Mouse (Mus musculus): ENCODE data around the gene Kif12. TPM values are rescaled to one million over a fixed set of nuclear protein-coding genes. Genes with fewer than 3 reads are reported as not detected.

Kif12 gene
- polyA plus RNA-seq, 1 experiment, result not detected

DNA sequence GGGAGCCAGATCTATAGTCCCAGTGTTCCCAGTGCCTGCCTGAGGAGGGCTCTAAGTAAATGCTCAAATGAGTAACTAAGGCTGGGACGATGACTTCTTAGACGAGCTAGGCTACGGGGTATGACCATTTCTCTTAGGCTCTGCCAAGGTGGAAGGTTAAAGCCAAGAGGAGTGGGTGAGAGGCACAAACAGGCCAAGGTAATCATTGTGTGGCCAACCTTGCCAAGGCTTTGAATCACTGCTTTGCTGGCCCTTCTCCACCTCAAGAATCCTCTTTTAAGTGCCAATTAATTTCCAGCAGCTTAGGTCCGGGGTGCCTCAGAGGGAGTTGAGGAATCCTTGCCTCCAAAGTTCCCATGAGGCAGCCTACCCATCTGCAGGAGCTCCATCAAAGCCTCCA lies 1.9 kb downstream of the Kif12 start:
- no peak for TF ChIP-seq POLR2A (IDR thresholded peaks at IDR 0.05; ENCODE audit: insufficient read depth, low read depth, low read length)
- no peak for TF ChIP-seq CTCF (IDR thresholded peaks at IDR 0.05; ENCODE audit: insufficient read depth, low read depth, low read length)
- no peak overlapping the region for H3K27ac ChIP-seq (ENCODE audit: insufficient read depth, low read depth, low read length)
- H3K4me1 ChIP-seq (ENCODE audit: control insufficient read depth, insufficient read depth, low read length), result no peaks in the 10 kb centered on the region
- 83% methylated on average over 4 of the region's 4 CpGs for WGBS
- H3K4me3 ChIP-seq (ENCODE audit: insufficient read depth, low read depth, low read length), result no peak overlapping the region

DNA sequence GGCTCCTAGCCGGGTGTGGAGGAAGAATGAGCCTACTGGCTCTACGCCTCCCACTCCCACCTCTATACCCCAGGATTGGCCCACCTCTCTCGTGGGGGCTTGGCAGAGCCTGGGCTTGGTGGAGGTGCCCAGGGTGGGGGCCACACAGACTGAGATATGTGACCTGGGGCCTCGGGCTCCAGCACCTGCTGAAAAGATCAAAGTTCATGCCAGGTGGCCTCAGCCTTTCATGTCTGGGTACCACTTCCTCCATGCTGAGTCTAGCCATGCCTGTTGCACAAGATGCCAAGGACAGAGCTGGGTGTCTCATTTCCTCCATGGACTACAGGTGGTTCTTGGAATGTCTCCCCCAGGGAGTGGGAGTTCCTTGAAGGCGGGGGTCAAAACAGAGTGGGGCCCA lies 5.6 kb downstream of the Kif12 start:
- 91% methylated on average over 5 of the region's 5 CpGs for WGBS
- TF ChIP-seq POLR2A (IDR thresholded peaks at IDR 0.05; ENCODE audit: insufficient read depth, low read depth, low read length) (no peak), CTCF (IDR thresholded peaks at IDR 0.05; ENCODE audit: insufficient read depth, low read depth, low read length) (no peak)
- H3K27ac ChIP-seq (ENCODE audit: insufficient read depth, low read depth, low read length), result no peak overlapping the region
- H3K4me3 ChIP-seq (ENCODE audit: insufficient read depth, low read depth, low read length), result no peak overlapping the region
- H3K4me1 ChIP-seq (ENCODE audit: control insufficient read depth, insufficient read depth, low read length), result no peaks in the 10 kb centered on the region

DNA sequence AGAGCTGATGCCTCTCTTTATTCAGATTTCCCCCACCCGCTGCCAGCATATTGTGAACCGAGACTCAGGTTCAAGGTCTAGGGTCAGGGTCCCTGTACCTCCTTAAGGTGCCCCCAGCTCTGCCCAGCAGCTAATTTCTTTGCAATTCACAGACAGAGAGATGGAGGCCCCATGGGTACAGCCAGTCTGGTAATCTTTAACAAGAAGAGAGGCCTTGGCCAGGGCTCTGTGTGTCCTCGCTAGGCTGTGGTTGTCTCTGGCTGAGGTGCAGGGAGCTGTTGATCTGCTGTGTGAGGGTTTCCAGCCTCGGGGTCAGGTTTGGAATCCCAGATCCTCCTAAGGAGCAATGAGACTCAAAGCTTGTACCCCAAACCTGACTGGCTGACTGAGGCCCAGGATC lies 6.3 kb downstream of the Kif12 start:
- Histone ChIP-seq H3K4me3 (ENCODE audit: insufficient read depth, low read depth, low read length) (no peak overlapping the region), H3K4me1 (ENCODE audit: control insufficient read depth, insufficient read depth, low read length) (no peaks in the 10 kb centered on the region), H3K27ac (ENCODE audit: insufficient read depth, low read depth, low read length) (no peak overlapping the region)
- TF ChIP-seq POLR2A (IDR thresholded peaks at IDR 0.05; ENCODE audit: insufficient read depth, low read depth, low read length), result no peak
- TF ChIP-seq CTCF (IDR thresholded peaks at IDR 0.05; ENCODE audit: insufficient read depth, low read depth, low read length), result no peak
- 93% methylated on average over 4 of the region's 4 CpGs for WGBS

DNA sequence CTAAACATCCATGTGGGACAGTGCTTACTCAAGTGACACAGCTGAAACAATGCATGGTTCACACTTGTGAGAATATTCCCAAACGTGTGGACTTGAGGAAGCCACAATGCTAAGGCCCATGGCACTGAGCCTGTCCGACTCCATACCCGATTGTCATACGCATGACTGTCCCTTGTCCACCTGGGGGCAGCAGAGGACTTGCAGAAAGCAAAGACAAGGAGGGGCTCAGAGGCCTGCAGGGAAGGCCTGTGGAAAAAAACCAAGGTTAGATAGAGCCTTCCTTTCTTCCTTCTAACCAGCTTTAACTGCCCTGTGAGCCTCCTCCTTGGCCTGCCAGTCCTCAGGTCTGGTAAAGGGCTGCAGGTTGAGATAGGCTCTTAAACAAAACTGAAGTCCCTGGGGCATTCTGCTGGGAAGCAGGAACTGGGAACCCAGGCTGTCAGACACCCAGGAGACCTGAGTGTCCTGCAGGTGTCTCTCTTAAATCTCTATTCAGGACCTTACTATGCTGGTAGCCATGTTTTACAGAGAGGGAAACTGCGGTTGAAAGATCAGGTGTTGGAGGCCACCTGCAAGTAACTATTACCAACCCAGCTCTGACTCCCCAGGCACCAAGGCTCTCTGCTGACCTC lies 12.9 kb downstream of the Kif12 start:
- WGBS, result 20% methylated on average over 5 of the region's 5 CpGs
- Histone ChIP-seq H3K4me1 (ENCODE audit: control insufficient read depth, insufficient read depth, low read length) (no peaks in the 10 kb centered on the region), H3K27ac (ENCODE audit: insufficient read depth, low read depth, low read length) (no peak overlapping the region), H3K4me3 (ENCODE audit: insufficient read depth, low read depth, low read length) (no peak overlapping the region)
- peak; percentile 54 for TF ChIP-seq CTCF (IDR thresholded peaks at IDR 0.05; ENCODE audit: insufficient read depth, low read depth, low read length)
- TF ChIP-seq POLR2A (IDR thresholded peaks at IDR 0.05; ENCODE audit: insufficient read depth, low read depth, low read length), result no peak

DNA sequence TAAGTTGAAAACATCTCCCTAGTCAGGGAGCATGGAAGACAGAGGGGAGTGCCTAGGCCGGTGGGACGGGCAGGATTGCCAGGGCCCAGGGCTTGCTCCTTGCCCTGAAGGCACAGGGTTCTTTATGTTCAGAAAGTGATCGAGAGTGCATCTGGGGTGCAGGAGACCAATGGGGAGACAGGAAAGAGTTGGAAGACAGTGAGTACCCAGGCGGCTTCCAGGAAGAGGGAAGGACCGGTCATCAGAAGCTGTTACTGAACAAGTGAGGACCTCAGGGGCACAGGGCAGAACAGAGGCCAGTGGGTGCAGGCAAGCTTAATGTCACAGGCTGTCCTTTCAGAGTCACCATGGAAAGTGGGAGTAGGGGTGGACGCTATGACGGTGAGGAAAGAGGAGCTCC lies 13.7 kb downstream of the Kif12 start:
- Histone ChIP-seq H3K4me3 (ENCODE audit: insufficient read depth, low read depth, low read length) (no peak overlapping the region), H3K4me1 (ENCODE audit: control insufficient read depth, insufficient read depth, low read length) (no peaks in the 10 kb centered on the region), H3K27ac (ENCODE audit: insufficient read depth, low read depth, low read length) (no peak overlapping the region)
- WGBS, result 90% methylated on average over 7 of the region's 7 CpGs
- TF ChIP-seq POLR2A (IDR thresholded peaks at IDR 0.05; ENCODE audit: insufficient read depth, low read depth, low read length) (no peak), CTCF (IDR thresholded peaks at IDR 0.05; ENCODE audit: insufficient read depth, low read depth, low read length) (no peak)

DNA sequence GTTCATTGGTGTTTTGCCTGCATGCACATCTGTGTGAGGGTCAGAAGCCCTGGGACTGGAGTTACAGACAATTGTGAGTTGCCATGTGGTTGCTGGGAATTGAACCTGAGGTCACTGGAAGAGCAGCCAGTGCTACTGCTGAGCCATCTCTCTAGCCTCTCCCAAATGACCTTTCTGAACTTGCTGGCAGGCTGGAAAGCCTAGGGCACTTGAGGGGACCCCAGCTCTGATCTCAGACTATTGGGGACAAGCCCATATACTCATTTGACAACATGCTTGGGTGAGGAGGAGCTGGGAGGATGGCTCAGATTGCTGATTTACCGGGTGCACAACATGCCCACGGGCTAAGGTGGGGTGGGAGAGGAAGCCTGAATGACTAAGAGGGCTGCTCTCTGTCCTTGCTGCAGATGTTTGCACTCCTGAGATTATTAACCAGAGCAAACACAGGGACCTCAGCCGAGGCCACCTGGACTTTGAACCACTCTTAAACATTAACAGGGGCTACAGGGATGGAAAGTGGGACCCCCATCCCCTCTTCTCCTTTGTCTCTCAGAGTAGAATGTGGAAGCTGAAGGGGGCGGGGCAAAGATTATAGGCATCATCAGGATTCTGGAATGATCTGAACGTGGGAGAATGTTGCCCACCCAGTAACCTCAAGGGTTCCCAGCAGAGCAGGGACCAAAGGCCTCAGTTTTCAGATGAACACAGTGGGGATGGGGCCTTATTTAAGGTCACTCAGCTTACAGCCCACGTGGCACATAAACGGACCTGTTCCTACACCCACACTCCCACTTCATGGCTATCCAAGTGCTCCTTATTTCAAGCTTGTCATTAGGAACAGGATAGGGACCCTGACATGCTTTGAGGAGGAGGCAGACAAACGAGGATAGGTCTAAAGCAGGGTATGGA lies 15.0 kb downstream of the Kif12 start:
- no peak overlapping the region for H3K27ac ChIP-seq (ENCODE audit: insufficient read depth, low read depth, low read length)
- 73% methylated on average over 8 of the region's 8 CpGs for WGBS
- TF ChIP-seq CTCF (IDR thresholded peaks at IDR 0.05; ENCODE audit: insufficient read depth, low read depth, low read length) (no peak), POLR2A (IDR thresholded peaks at IDR 0.05; ENCODE audit: insufficient read depth, low read depth, low read length) (no peak)
- no peak overlapping the region for H3K4me3 ChIP-seq (ENCODE audit: insufficient read depth, low read depth, low read length)
- no peaks in the 10 kb centered on the region for H3K4me1 ChIP-seq (ENCODE audit: control insufficient read depth, insufficient read depth, low read length)

DNA sequence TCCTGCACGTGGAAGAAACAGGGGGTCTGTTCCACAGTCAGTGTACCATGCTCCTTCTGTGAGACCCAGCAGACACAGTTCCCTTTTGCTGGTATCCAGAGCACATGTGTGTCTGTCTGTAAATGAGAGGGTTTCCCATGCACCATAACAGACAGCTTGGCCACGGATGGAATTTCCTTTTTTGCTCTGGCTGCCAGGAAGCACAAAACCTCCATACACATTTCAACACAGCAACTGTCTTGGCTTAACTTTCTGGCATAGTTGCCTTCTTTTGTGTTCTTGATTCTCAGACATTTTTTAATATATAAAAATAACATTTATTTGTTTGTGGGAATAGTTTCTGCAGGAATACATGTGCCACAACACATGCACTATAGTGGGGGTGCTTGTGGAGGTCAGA lies 16.3 kb downstream of the Kif12 start:
- no peak for TF ChIP-seq CTCF (IDR thresholded peaks at IDR 0.05; ENCODE audit: insufficient read depth, low read depth, low read length)
- TF ChIP-seq POLR2A (IDR thresholded peaks at IDR 0.05; ENCODE audit: insufficient read depth, low read depth, low read length), result no peak
- no peak overlapping the region for H3K4me3 ChIP-seq (ENCODE audit: insufficient read depth, low read depth, low read length)
- no peak overlapping the region for H3K27ac ChIP-seq (ENCODE audit: insufficient read depth, low read depth, low read length)
- whole genome bisulfite sequencing, result 65% methylated on average over 2 of the region's 2 CpGs
- no peaks in the 10 kb centered on the region for H3K4me1 ChIP-seq (ENCODE audit: control insufficient read depth, insufficient read depth, low read length)

DNA sequence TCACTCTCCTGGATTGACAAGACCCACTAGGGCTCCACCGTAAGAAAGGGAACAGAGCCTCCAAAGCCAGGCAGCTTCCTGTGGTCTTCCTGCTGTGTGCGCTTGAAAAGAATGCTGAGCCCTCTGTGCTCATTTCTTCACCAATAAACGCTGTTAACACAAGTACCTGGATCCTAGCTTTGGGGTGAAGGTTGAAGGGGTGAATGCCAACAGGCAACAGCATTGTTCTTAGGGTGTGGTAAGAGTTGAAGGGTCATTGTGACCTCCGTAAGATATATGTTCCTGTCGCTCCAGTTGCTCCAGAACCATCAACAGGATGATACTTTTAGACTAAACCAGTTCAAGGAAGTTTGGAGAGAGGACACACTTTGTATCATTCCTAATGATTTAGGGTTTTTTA lies 17.2 kb downstream of the Kif12 start, which contains the start of gene Ambp:
Gene Ambp, minus strand, starts transcription at position 101 of the 400 bp plus-strand sequence.
- 71% methylated on average over 5 of the region's 5 CpGs for WGBS
- no peak for TF ChIP-seq POLR2A (IDR thresholded peaks at IDR 0.05; ENCODE audit: insufficient read depth, low read depth, low read length)
- TF ChIP-seq CTCF (IDR thresholded peaks at IDR 0.05; ENCODE audit: insufficient read depth, low read depth, low read length), result no peak

DNA sequence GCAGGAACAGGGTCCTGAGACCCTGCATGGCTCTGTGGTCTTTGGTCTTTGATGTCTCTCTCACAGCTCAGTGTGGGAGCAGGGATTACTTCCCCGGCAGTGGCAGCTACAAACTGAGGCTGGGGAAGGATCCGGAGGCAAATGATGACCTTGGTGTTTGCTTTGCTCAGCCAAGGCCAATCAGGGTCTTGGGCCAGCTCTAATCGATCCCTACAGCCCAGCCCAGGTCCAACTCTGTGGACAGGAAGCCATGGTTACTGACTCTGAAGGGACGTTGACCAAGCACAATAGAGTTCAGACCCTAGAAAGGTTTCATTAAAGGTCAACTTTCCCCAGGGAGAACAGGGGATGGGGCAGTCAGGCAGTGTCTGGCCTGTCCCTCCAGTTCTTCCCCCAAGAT lies 17.9 kb downstream of the Kif12 start:
- TF ChIP-seq CTCF (IDR thresholded peaks at IDR 0.05; ENCODE audit: insufficient read depth, low read depth, low read length), result no peak
- no peaks in the 10 kb centered on the region for H3K4me1 ChIP-seq (ENCODE audit: control insufficient read depth, insufficient read depth, low read length)
- no peak overlapping the region for H3K27ac ChIP-seq (ENCODE audit: insufficient read depth, low read depth, low read length)
- 77% methylated on average over 4 of the region's 4 CpGs for WGBS
- no peak overlapping the region for H3K4me3 ChIP-seq (ENCODE audit: insufficient read depth, low read depth, low read length)

More for the DNA sequence above, 17.2 kb downstream of the Kif12 start, which contains the start of gene Ambp:
- H3K4me1 ChIP-seq (ENCODE audit: control insufficient read depth, insufficient read depth, low read length), result no peaks in the 10 kb centered on the region
- no peak within 1 kb of the TSS for H3K27ac ChIP-seq (ENCODE audit: insufficient read depth, low read depth, low read length)
- H3K4me3 ChIP-seq (ENCODE audit: insufficient read depth, low read depth, low read length), result no peak within 1 kb of the TSS

All from olfactory bulb, adult 2 months (tissue).